Mouse (Mus musculus) CD4-positive, CD25-positive, alpha-beta regulatory T cell, adult 2 months (primary cell): ENCODE data around the gene Med27.
"Not testable (repeated sequence)": the region's sequence is repeated elsewhere in the genome, so short reads cannot be mapped to it uniquely, and the experiment has no call there.

Experiments
- DNase-seq: peaks from one replicate; pipeline ENCODE4 v3.0.0-alpha.2; 2012; ENCODE audit warnings: low read depth, low spot score

Med27 gene

GRCm38 (mm10) chr2:29516621-29517170 is 170.1 kb downstream of the Med27 start:
- DNase-seq, result no peak

DNA sequence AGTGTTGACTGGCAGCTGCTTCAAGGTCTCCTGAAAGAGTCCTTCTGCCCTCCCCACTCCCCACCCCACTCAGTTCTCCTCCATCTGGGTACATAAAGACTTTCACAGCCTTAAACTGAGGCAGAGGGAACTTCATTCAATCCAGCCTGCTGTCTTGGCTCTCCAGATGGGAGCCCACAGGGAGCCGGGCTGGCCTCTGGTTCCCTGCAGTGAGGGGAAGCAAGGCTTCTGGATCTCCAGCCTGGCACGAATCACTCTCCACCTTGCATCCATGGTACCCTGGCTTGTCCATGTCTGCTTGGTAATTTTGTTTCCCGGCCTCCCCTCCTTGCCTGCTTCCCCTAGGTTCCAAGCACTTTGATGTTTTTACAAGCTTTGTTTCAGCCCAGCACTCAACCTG is 172.8 kb downstream of the Med27 start:
- DNase-seq, result no peak

- DNase-seq, result no peak
These were observed 173.6 kb downstream of the Med27 start for GRCm38 (mm10) chr2:29520206-29520605.

GRCm38 (mm10) chr2:29521486-29521885 is 174.9 kb downstream of the Med27 start:
- no peak for DNase-seq

DNA sequence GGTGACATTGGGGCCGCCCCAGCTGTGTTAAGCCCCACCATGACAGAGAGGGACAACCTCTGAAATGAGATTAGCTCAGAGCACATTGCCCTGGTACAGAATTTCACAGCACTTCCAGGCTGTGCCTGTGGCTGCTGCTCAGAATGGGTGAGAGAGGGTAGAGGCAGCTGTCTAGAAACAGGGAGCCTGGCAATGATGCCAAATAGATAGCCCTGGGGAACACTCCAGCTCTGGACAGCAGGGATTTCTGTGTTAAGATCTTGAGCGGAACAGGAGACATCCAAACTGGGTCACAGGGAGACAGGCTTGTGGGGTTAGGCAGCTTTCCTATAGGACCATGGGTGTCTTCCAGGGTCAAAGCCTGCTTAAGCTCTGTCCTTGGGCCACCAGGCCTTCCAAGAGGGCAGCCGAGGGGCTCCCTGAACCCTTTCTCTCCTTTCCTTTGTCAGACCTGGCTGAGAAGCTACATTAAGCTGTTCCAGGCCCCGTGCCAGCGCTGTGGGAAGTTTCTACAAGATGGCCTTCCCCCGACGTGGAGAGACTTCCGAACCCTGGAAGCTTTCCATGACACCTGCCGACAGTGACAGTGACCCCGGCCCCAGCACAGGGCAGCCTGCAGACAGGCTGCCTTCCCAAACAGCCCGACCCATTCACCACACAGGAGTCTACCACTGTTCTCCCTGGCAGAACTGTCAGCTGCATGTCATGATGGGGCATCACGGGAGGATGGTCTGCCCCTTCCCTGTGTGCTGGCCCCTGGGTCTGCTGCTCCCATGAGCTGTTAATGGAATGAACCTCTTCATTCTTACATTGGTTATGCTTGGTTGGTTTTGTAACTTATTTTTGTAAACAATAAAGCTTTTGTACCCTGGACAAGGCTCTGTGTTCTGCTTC is 177.5 kb downstream of the Med27 start:
- DNase-seq, result no peak

DNA sequence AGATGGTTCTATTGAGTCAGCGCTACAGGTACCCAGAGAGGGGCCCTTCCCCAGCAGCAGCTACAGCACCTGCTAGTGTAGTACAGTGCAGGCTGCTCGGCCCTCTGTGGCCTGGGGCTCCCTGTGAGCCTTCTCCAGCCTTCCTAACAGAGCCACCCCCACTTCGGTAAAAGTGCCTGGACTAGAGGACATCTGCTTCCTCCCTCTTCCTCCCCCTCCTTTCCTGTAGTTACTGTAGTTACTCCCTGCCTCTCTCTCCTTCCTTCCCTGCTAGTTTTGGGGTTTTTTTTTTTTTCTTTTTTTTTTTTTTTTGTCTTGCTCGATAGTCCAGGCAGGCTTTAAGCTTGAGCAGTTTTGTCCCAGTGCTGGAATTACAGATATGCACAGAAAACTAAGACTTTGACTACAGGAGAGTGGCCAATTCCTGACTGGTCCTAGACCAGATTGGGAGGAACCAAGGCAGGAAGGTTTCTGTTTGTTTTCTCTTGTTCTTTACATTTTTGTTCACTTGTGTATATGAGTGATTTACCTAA is 178.7 kb downstream of the Med27 start:
- no peak for DNase-seq

DNA sequence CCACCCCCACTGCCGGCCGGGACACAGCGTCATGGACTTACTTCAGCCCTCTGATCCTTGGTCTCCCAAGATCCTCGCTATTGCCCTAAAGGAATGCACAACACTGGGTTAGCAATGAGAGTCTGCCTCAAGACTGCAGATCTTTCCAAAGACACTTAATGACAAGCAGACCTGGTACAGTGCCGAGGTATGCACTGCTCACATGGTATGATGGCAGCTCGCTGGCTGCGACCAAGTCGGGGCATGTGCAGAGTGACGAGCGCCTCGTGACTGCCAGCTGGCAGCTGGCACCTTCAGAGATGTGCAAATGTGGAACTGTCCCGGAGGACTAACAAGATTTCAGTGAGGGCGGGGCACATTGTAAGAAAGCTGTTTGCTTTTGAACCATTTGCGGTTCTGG is 179.6 kb downstream of the Med27 start:
- no peak for DNase-seq

- DNase-seq, result not testable (repeated sequence)
These were observed 180.9 kb downstream of the Med27 start for GRCm38 (mm10) chr2:29527480-29527879.

DNA sequence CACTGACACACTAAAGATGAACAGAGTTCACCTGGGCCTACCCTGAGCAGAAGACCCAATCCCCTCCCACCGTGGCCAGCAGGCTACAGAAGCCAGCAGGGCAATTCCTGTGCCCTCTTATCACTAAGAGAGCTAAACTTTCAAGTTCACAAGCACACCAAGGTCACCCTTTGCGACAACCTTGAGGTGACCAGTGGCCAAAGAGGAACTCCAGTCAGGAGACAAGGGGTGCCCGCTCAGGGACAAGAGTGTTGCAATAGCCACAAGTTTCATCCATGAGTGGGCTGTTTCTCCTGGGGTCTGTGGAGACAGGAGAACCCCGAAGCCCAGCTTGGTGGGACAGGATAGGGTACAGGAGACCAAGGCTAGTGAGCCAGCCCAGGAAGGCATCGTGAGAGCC is 182.2 kb downstream of the Med27 start:
- no peak for DNase-seq

GRCm38 (mm10) chr2:29529788-29530187 is 183.2 kb downstream of the Med27 start:
- not testable (repeated sequence) for DNase-seq

DNA sequence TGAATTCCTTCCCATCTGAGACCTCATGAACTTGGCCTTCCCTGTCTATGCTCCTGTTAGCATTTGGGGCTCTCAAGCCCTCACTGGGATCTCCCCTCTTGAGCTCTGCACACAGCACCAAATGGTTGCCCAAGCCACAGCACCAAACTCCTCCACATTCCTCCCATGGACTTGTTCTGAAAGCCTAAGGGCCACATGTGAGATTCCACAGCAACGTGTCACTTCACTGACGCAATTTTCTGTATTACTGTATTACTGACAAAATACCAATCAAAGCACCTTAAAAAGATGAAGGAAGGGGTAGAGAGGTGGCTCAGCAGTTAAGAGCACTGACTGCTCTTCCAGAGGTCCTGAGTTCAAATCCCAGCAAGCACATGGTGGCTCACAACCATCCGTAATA is 185.6 kb downstream of the Med27 start:
- DNase-seq, result no peak

GRCm38 (mm10) chr2:29532921-29533320 is 186.3 kb downstream of the Med27 start:
- DNase-seq, result no peak

- no peak for DNase-seq
These were observed 189.1 kb downstream of the Med27 start for GRCm38 (mm10) chr2:29535566-29536244.

DNA sequence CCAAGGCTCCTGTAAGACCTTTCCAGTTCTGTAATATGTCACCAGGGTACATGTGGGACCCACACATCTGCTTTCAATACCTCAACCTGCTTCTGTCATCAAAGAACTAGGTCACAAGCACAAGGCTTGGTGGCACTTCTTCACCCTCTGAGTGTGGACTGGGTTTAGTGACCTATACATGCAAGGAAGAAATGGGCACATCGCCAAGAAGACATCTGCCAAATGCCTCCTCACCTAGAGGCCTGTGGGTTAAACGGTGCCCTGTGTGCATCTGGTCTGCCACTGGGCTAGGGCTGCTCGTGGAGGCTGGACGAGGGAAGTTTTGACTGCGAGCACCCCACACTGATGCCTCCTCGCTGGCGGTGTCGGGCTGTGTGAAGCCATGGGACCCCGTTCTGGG is 189.9 kb downstream of the Med27 start:
- no peak for DNase-seq

DNA sequence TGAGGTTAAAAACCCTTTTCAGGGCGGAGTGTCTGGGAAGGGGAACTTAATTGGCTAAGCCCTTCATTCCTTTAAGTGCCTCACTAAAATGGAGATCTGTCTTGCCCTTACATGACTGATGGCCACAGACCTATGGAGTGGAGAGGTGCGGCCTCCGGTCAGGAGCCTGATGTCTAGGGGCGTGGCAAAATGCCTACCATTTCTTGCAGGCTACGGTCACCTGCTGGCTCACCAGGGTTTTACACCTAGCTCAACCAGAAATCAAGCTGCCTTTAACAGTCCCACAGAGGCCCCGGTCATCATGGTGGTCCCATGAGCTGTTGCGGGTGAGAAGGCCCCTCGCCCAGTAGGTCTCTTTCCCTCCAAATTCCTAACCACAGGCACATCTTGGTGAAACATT is 190.7 kb downstream of the Med27 start:
- DNase-seq, result no peak

DNA sequence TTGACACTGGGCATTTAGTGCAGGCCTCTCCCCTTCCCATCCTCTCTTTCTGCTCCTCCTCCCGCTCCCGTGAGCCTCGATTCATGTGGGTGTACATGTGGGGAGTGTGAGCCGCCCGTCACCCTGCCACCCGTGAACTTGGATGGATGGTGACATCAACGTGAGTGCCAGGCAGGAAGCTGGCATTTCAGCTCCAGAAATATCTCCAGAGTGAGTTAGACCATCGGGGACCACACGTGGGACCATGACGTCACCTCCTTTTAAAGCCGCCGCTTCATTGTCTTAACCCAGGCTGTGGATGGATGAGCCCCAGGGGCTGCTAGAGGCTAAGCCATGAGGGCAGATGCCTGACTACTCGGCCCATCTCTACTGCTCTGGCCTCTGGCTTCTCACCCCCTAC is 195.4 kb downstream of the Med27 start:
- DNase-seq, result no peak

GRCm38 (mm10) chr2:29546571-29546970 is 200.0 kb downstream of the Med27 start:
- DNase-seq, result no peak

DNA sequence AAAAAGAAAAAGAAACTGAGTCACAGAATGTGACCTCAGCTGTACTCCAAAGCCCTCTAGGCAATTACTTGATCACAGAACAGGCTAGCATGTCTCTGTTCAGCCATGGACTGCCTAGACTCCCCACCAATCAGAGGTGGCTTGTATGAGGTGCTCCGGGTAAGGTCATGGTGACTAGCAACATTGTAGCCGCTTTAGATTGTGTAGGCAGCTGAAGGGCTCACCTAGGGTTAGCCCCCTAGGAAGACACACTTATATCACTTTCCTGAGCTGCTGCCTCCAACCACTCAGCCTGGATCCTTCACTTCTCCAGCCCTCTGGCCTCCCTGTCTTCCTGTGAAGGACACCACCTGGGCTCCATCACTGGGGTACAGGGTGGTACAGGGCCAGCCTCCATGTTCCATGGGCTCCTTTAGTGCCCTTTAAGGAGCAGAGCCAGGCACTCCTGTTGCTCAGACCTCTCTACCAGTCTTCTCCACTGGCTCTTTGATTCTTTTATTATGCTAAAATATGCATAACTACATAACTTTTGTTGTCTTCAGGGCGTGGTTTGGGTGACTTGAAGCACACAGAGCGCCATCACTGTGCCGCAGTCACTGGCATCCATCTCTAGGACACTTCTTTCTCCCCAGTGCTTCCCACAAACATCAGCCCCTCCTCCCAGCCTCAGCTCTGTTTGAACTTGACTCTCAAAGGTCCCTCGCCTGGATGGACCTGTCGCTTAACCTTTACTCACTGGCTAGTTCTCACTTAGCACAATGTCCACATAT is 205.4 kb downstream of the Med27 start:
- DNase-seq, result no peak

DNA sequence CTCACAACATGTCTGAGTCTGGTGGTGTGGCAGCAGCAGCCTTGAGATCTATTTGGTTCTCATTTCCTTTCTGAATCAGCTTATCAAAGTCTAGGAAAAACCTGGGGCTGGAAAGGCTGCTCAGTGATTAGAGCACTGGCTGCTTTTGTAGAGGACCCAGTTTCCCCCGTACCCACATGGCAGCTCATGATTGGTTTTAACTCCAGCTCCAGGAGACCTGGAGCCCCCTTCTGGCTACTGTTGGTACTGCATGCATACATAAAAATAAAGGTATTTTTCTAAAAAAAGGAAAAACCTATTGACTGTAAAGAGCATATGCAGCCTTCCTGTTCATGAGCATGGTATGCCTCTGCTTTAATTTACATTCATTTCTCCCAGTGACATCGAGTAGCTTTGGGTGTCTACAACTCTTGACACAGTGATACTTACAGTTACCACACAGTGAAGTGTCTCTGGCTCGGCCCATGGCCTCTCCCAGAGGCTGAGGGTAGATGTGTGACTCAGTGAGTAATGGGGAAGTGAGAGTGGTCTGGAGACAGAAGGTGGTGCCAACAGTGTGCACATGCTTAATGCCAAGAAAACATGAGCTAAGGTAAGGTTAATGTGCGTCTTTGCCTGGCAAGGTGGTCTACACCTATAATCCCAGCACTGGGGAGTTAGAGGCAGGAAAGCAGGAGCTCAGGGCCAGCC is 207.5 kb downstream of the Med27 start:
- peak; percentile 64 for DNase-seq

GRCm38 (mm10) chr2:29558561-29558960 is 211.9 kb downstream of the Med27 start:
- no peak for DNase-seq

DNA sequence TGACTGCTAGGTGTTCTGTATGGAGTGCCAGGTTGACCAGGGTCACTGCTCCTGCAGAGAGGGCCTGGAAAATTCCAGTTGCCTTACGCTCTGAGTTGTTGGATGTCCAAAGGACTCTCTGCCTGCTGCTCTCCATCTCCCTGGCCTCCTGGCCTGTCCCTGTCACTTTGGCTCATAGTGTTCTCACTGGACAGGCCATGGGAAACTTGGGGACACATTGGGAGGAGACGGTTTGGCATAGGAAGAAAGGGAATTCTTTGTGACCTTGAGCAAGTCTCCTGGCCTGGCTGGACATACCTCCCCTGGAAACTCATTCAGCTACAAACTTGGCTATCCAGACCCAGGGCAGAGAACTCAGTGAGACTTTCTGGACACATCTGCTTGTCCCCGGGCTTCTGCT is 213.3 kb downstream of the Med27 start:
- DNase-seq, result no peak
